Mouse (Mus musculus) stomach, embryonic 16.5 days (tissue): ENCODE data around the gene Tnfsf18. TPM values are rescaled to one million over a fixed set of nuclear protein-coding genes. Genes with fewer than 3 reads are reported as not detected.
A peak's percentile ranks its signal among the peaks of the same experiment; 100 is the strongest.

Experiments used
- ATAC-seq: fragments of 200-750 bp; cut with Nextera tagmentation; 2 replicates; pipeline ENCODE4 v1.8.0; 2017; ENCODE audit warnings: moderate number of reproducible peaks, moderate TSS enrichment; ENCODE audit not compliant: insufficient read depth, low FRiP score
- H3K27ac ChIP-seq: fragments of 300-500 bp; sonication (generic); 2 replicates; pipeline ENCODE4 v1.5.1; 2014; ENCODE audit warnings: low read length
- H3K27me3 ChIP-seq: fragments of 300-500 bp; sonication (generic); 2 replicates; pipeline ENCODE4 v1.6.1; 2014; ENCODE audit warnings: low read length, control low read depth, mixed read lengths; ENCODE audit not compliant: control insufficient read depth, insufficient read depth
- H3K36me3 ChIP-seq: fragments of 300-500 bp; sonication (generic); 2 replicates; pipeline ENCODE4 v1.6.1; 2014; ENCODE audit warnings: low read length; ENCODE audit not compliant: control insufficient read depth, insufficient read depth
- H3K4me1 ChIP-seq: fragments of 300-500 bp; sonication (generic); 2 replicates; pipeline ENCODE4 v1.6.1; 2014; ENCODE audit warnings: low read length, control low read depth, mixed read lengths; ENCODE audit not compliant: control insufficient read depth, insufficient read depth
- H3K4me2 ChIP-seq: fragments of 300-500 bp; sonication (generic); 2 replicates; pipeline ENCODE4 v1.6.1; 2014; ENCODE audit warnings: low read depth, low read length, mixed read lengths
- H3K4me3 ChIP-seq: fragments of 300-500 bp; sonication (generic); replicated peaks from 2 replicates; pipeline ENCODE4 v1.5.1; 2014; ENCODE audit warnings: mild to moderate bottlenecking, low read length
- H3K9ac ChIP-seq: fragments of 300-500 bp; sonication (generic); 2 replicates; pipeline ENCODE4 v1.6.1; 2014; ENCODE audit warnings: low read length
- H3K9me3 ChIP-seq: fragments of 300-500 bp; sonication (generic); replicated peaks from 2 replicates; pipeline ENCODE4 v1.6.1; 2016; ENCODE audit warnings: low read length, control low read depth; ENCODE audit not compliant: control insufficient read depth
- WGBS: fragments of 180-500 bp; shearing (Covaris S2); extraction: QIAGEN DNeasy Blood & Tissue Kit; methylation state at CpG from one replicate; pipeline ENCODE4 v1.1.7; 2014; 5-methylcytosine and 5-hydroxymethylcytosine counted together
- polyA plus RNA-seq: library from polyadenylated mRNA; unstranded; fragments of >200 nt; fragmentation: Nextera tagmentation; extraction: Ambion mirVana; gene quantifications from 2 replicates; pipeline ENCODE4 v1.2.1, GENCODE M21; 2015

The Tnfsf18 gene
- polyA plus RNA-seq, 1 experiment from 2014 or later, result not detected

GRCm38 (mm10) chr1:161491766-161492165 lies 2.7 kb upstream of the Tnfsf18 start:
- ATAC-seq, result no peak
- WGBS, result 81% methylated on average over 7 of the region's 7 CpGs

GRCm38 (mm10) chr1:161496866-161497645 lies 2.6 kb downstream of the Tnfsf18 start:
- Histone ChIP-seq H3K9me3 (no peaks in the 10 kb centered on the region), H3K9ac (no peak overlapping the region), H3K27me3 (no peaks in the 10 kb centered on the region), H3K36me3 (no peaks in the 10 kb centered on the region), H3K4me3 (no peak overlapping the region), H3K4me1 (0 out of 2 replicates have a peak, but pooled peaks cover 6% of the 10 kb centered on the region), H3K4me2 (no peak overlapping the region), H3K27ac (no peak overlapping the region)
- no peak for ATAC-seq
- WGBS, result 43% methylated on average over 7 of the region's 7 CpGs

More at GRCm38 (mm10) chr1:161491766-161492165, 2.7 kb upstream of the Tnfsf18 start:
- H3K4me3 ChIP-seq, result no peak overlapping the region
- no peak overlapping the region for H3K9ac ChIP-seq
- H3K9me3 ChIP-seq, result no peaks in the 10 kb centered on the region
- no peaks in the 10 kb centered on the region for H3K36me3 ChIP-seq
- H3K4me2 ChIP-seq, result no peak overlapping the region
- no peaks in the 10 kb centered on the region for H3K27me3 ChIP-seq
- H3K27ac ChIP-seq, result no peak overlapping the region
- 0 out of 2 replicates have a peak, but pooled peaks cover 6% of the 10 kb centered on the region for H3K4me1 ChIP-seq

- no peak for ATAC-seq
- Histone ChIP-seq H3K4me2 (no peak overlapping the region), H3K4me1 (no peaks in the 10 kb centered on the region), H3K4me3 (no peak overlapping the region), H3K9ac (no peak overlapping the region), H3K27me3 (no peaks in the 10 kb centered on the region), H3K27ac (no peak overlapping the region), H3K36me3 (no peaks in the 10 kb centered on the region), H3K9me3 (no peaks in the 10 kb centered on the region)
- 77% methylated on average over 6 of the region's 6 CpGs for WGBS
These were observed 5.8 kb downstream of the Tnfsf18 start for GRCm38 (mm10) chr1:161500114-161500810.

GRCm38 (mm10) chr1:161500811-161501146 lies 6.3 kb downstream of the Tnfsf18 start:
- H3K4me2 ChIP-seq, result no peak overlapping the region
- H3K4me3 ChIP-seq, result no peak overlapping the region
- ATAC-seq, result no peak
- no peaks in the 10 kb centered on the region for H3K27me3 ChIP-seq
- no peaks in the 10 kb centered on the region for H3K4me1 ChIP-seq
- H3K9ac ChIP-seq, result no peak overlapping the region
- WGBS, result 77% methylated on average over 4 of the region's 4 CpGs
- H3K9me3 ChIP-seq, result no peaks in the 10 kb centered on the region
- H3K36me3 ChIP-seq, result no peaks in the 10 kb centered on the region
- H3K27ac ChIP-seq, result no peak overlapping the region

- Histone ChIP-seq H3K4me1 (no peaks in the 10 kb centered on the region), H3K4me3 (no peak overlapping the region)
- 77% methylated on average over 4 of the region's 4 CpGs for WGBS
These were observed 11.9 kb downstream of the Tnfsf18 start for GRCm38 (mm10) chr1:161506317-161506716.

GRCm38 (mm10) chr1:161507623-161508047 lies 13.2 kb downstream of the Tnfsf18 start:
- no peaks in the 10 kb centered on the region for H3K27me3 ChIP-seq
- ATAC-seq, result peak; percentile 60
- 40% methylated on average over 3 of the region's 3 CpGs for WGBS
- H3K9me3 ChIP-seq, result no peaks in the 10 kb centered on the region
- no peaks in the 10 kb centered on the region for H3K36me3 ChIP-seq
- no peak overlapping the region for H3K4me2 ChIP-seq
- H3K9ac ChIP-seq, result no peak overlapping the region
- H3K4me1 ChIP-seq, result no peaks in the 10 kb centered on the region
- no peak overlapping the region for H3K4me3 ChIP-seq
- H3K27ac ChIP-seq, result peak overlapping the region; percentile 0; the same call in 1 of the 2 replicates

More at GRCm38 (mm10) chr1:161506317-161506716, 11.9 kb downstream of the Tnfsf18 start:
- H3K27me3 ChIP-seq, result no peaks in the 10 kb centered on the region
- no peaks in the 10 kb centered on the region for H3K36me3 ChIP-seq
- no peaks in the 10 kb centered on the region for H3K9me3 ChIP-seq
- no peak overlapping the region for H3K27ac ChIP-seq
- no peak overlapping the region for H3K4me2 ChIP-seq
- H3K9ac ChIP-seq, result no peak overlapping the region
- no peak for ATAC-seq

- 75% methylated on average over 3 of the region's 3 CpGs for WGBS
- Histone ChIP-seq H3K4me2 (no peak overlapping the region), H3K9ac (no peak overlapping the region), H3K36me3 (no peaks in the 10 kb centered on the region), H3K27ac (no peak overlapping the region), H3K9me3 (no peaks in the 10 kb centered on the region), H3K4me3 (no peak overlapping the region), H3K27me3 (no peaks in the 10 kb centered on the region), H3K4me1 (no peaks in the 10 kb centered on the region)
- ATAC-seq, result no peak
These were observed 22.9 kb downstream of the Tnfsf18 start for GRCm38 (mm10) chr1:161517355-161517754.

- ATAC-seq, result no peak
- no peak overlapping the region for H3K27ac ChIP-seq
- H3K9me3 ChIP-seq, result no peaks in the 10 kb centered on the region
- H3K4me2 ChIP-seq, result no peak overlapping the region
- WGBS, result 80% methylated on average over 1 of the region's 1 CpGs
- H3K27me3 ChIP-seq, result no peaks in the 10 kb centered on the region
- no peak overlapping the region for H3K9ac ChIP-seq
- H3K4me3 ChIP-seq, result no peak overlapping the region
- H3K4me1 ChIP-seq, result no peaks in the 10 kb centered on the region
- no peaks in the 10 kb centered on the region for H3K36me3 ChIP-seq
These were observed 25.8 kb downstream of the Tnfsf18 start for GRCm38 (mm10) chr1:161520223-161520622.

- H3K4me1 ChIP-seq, result no peaks in the 10 kb centered on the region
- ATAC-seq, result no peak
- 92% methylated on average over 1 of the region's 1 CpGs for WGBS
These were observed 33.7 kb downstream of the Tnfsf18 start for GRCm38 (mm10) chr1:161528173-161528572.

More at GRCm38 (mm10) chr1:161528173-161528572, 33.7 kb downstream of the Tnfsf18 start:
- Histone ChIP-seq H3K9me3 (no peaks in the 10 kb centered on the region), H3K4me2 (no peak overlapping the region), H3K9ac (no peak overlapping the region), H3K27me3 (no peaks in the 10 kb centered on the region), H3K36me3 (no peaks in the 10 kb centered on the region), H3K4me3 (no peak overlapping the region), H3K27ac (no peak overlapping the region)
